Mouse (Mus musculus): Measurements from ENCODE around the gene Adra2b. TPM values are rescaled to one million over a fixed set of nuclear protein-coding genes. Genes with fewer than 3 reads are reported as not detected.

Adra2b gene
- 0.73 TPM for polyA plus RNA-seq (2014; fragmentation: Illumina TruSeq; extraction: RNeasy Lipid Tissue Mini Kit (QIAGEN cat#74804); ENCODE audit: low read depth, low replicate concordance)

GRCm38 (mm10) chr2:127362459-127363281 is at the start of gene Adra2b:
Gene Adra2b, plus strand, starts transcription at chr2:127363208.

GRCm38 (mm10) chr2:127335767-127336496 is 27.1 kb upstream of the Adra2b start, which contains the start of gene Dusp2:
Gene Dusp2, plus strand, starts transcription at chr2:127336159.

GRCm38 (mm10) chr2:127338416-127338815 is 24.6 kb upstream of the Adra2b start, which contains the start of gene Astl:
Gene Astl, plus strand, starts transcription at chr2:127338639.

Other genes with a start within 250 kb of the Adra2b start
- gene Ncaph, start 229.3 kb upstream of the Adra2b start, polyA plus RNA-seq (2014; fragmentation: Illumina TruSeq; extraction: RNeasy Lipid Tissue Mini Kit (QIAGEN cat#74804); ENCODE audit: low read depth, low replicate concordance) = 0.84 TPM
- 8.6 TPM for gene Itpripl1, start 219.8 kb upstream of the Adra2b start, polyA plus RNA-seq (2014; fragmentation: Illumina TruSeq; extraction: RNeasy Lipid Tissue Mini Kit (QIAGEN cat#74804); ENCODE audit: low read depth, low replicate concordance)
- 0.55 TPM for gene 1810024B03Rik, start 154.9 kb upstream of the Adra2b start, polyA plus RNA-seq (2014; fragmentation: Illumina TruSeq; extraction: RNeasy Lipid Tissue Mini Kit (QIAGEN cat#74804); ENCODE audit: low read depth, low replicate concordance)
- 52.0 TPM for gene Snrnp200, start 154.8 kb upstream of the Adra2b start, polyA plus RNA-seq (2014; fragmentation: Illumina TruSeq; extraction: RNeasy Lipid Tissue Mini Kit (QIAGEN cat#74804); ENCODE audit: low read depth, low replicate concordance)
- gene Ciao1, start 115.4 kb upstream of the Adra2b start, polyA plus RNA-seq (2014; fragmentation: Illumina TruSeq; extraction: RNeasy Lipid Tissue Mini Kit (QIAGEN cat#74804); ENCODE audit: low read depth, low replicate concordance) = 60.3 TPM
- gene Tmem127, start 115.3 kb upstream of the Adra2b start, polyA plus RNA-seq (2014; fragmentation: Illumina TruSeq; extraction: RNeasy Lipid Tissue Mini Kit (QIAGEN cat#74804); ENCODE audit: low read depth, low replicate concordance) = 29.0 TPM
- 160 TPM for gene Stard7, start 93.0 kb upstream of the Adra2b start, polyA plus RNA-seq (2014; fragmentation: Illumina TruSeq; extraction: RNeasy Lipid Tissue Mini Kit (QIAGEN cat#74804); ENCODE audit: low read depth, low replicate concordance)
- 0.94 TPM for gene Dusp2, start 27.0 kb upstream of the Adra2b start, polyA plus RNA-seq (2014; fragmentation: Illumina TruSeq; extraction: RNeasy Lipid Tissue Mini Kit (QIAGEN cat#74804); ENCODE audit: low read depth, low replicate concordance)
- not detected for gene Astl, start 24.6 kb upstream of the Adra2b start, polyA plus RNA-seq (2014; fragmentation: Illumina TruSeq; extraction: RNeasy Lipid Tissue Mini Kit (QIAGEN cat#74804); ENCODE audit: low read depth, low replicate concordance)
- gene Gpat2, start 62.0 kb downstream of the Adra2b start, polyA plus RNA-seq (2014; fragmentation: Illumina TruSeq; extraction: RNeasy Lipid Tissue Mini Kit (QIAGEN cat#74804); ENCODE audit: low read depth, low replicate concordance) = 0.16 TPM
- gene Fahd2a, start 81.4 kb downstream of the Adra2b start, polyA plus RNA-seq (2014; fragmentation: Illumina TruSeq; extraction: RNeasy Lipid Tissue Mini Kit (QIAGEN cat#74804); ENCODE audit: low read depth, low replicate concordance) = 40.6 TPM
- 1.2 TPM for gene Kcnip3, start 158.9 kb downstream of the Adra2b start, polyA plus RNA-seq (2014; fragmentation: Illumina TruSeq; extraction: RNeasy Lipid Tissue Mini Kit (QIAGEN cat#74804); ENCODE audit: low read depth, low replicate concordance)
- gene Prom2, start 178.3 kb downstream of the Adra2b start, polyA plus RNA-seq (2014; fragmentation: Illumina TruSeq; extraction: RNeasy Lipid Tissue Mini Kit (QIAGEN cat#74804); ENCODE audit: low read depth, low replicate concordance) = not detected
- 2.4 TPM for gene Zfp661, start 223.9 kb downstream of the Adra2b start, polyA plus RNA-seq (2014; fragmentation: Illumina TruSeq; extraction: RNeasy Lipid Tissue Mini Kit (QIAGEN cat#74804); ENCODE audit: low read depth, low replicate concordance)
- gene Mrps5, start 224.0 kb downstream of the Adra2b start, polyA plus RNA-seq (2014; fragmentation: Illumina TruSeq; extraction: RNeasy Lipid Tissue Mini Kit (QIAGEN cat#74804); ENCODE audit: low read depth, low replicate concordance) = 109 TPM

Data from heart, adult 10 weeks (tissue).